Mouse (Mus musculus) right cerebral cortex, postnatal 25 days (tissue): ENCODE measurements around the gene Sema4c.
"Not testable (repeated sequence)": the region's sequence is repeated elsewhere in the genome, so short reads cannot be mapped to it uniquely, and the experiment has no call there.

ENCODE experiments used
- DNase-seq: peaks from one replicate; pipeline ENCODE4 v3.0.0; 2022

Sema4c gene

GRCm38 (mm10) chr1:36555798-36556395 is 2.3 kb downstream of the Sema4c start:
- no peak for DNase-seq

GRCm38 (mm10) chr1:36554633-36555399 is 3.3 kb downstream of the Sema4c start:
- no peak for DNase-seq

GRCm38 (mm10) chr1:36552506-36552905 is 5.6 kb downstream of the Sema4c start:
- DNase-seq = no peak

- DNase-seq = no peak
These were observed 6.2 kb downstream of the Sema4c start for GRCm38 (mm10) chr1:36551904-36552303.

- no peak for DNase-seq
These were observed 7.9 kb downstream of the Sema4c start for GRCm38 (mm10) chr1:36550075-36550863.

- DNase-seq = no peak
These were observed 8.7 kb downstream of the Sema4c start for GRCm38 (mm10) chr1:36549491-36549890.

- no peak for DNase-seq
These were observed 9.4 kb downstream of the Sema4c start for GRCm38 (mm10) chr1:36548771-36549170.

- DNase-seq = no peak
These were observed 10.1 kb downstream of the Sema4c start for GRCm38 (mm10) chr1:36547981-36548598.

GRCm38 (mm10) chr1:36546888-36547471 is 11.2 kb downstream of the Sema4c start, which contains the start of gene Ankrd39:
Ankrd39 (minus strand) TSS chr1:36547445.
- DNase-seq = peak; percentile 97

- no peak for DNase-seq
These were observed 12.1 kb downstream of the Sema4c start for GRCm38 (mm10) chr1:36545845-36546600.

- no peak for DNase-seq
These were observed 12.8 kb downstream of the Sema4c start for GRCm38 (mm10) chr1:36545382-36545781.

GRCm38 (mm10) chr1:36542925-36543324 is 15.2 kb downstream of the Sema4c start:
- DNase-seq = no peak

- no peak for DNase-seq
These were observed 16.3 kb downstream of the Sema4c start for GRCm38 (mm10) chr1:36541844-36542243.

- DNase-seq = no peak
These were observed 17.3 kb downstream of the Sema4c start for GRCm38 (mm10) chr1:36540807-36541206.

GRCm38 (mm10) chr1:36540132-36540531 is 18.0 kb downstream of the Sema4c start:
- DNase-seq = no peak

- DNase-seq = no peak
These were observed 19.0 kb downstream of the Sema4c start, which contains the start of gene Gm42417 for GRCm38 (mm10) chr1:36539186-36539585. Gm42417 (minus strand) TSS chr1:36539429.

- DNase-seq = no peak
These were observed 19.4 kb downstream of the Sema4c start for GRCm38 (mm10) chr1:36538727-36539126.

GRCm38 (mm10) chr1:36536783-36537182 is 21.4 kb downstream of the Sema4c start, which contains the start of gene Ankrd23:
Ankrd23 (minus strand) TSS chr1:36536883.
- DNase-seq = not testable (repeated sequence)

GRCm38 (mm10) chr1:36536397-36536728 is 21.8 kb downstream of the Sema4c start:
- no peak for DNase-seq

- no peak for DNase-seq
These were observed 22.4 kb downstream of the Sema4c start for GRCm38 (mm10) chr1:36535477-36536396.

- DNase-seq = no peak
These were observed 23.5 kb downstream of the Sema4c start for GRCm38 (mm10) chr1:36534595-36535058.
